Mouse (Mus musculus): ENCODE data around the gene Chrna7. TPM values are rescaled to one million over a fixed set of nuclear protein-coding genes. Genes with fewer than 3 reads are reported as not detected.
A peak's percentile ranks its signal among the peaks of the same experiment; 100 is the strongest.

Chrna7 gene
- polyA plus RNA-seq, 1 experiment from 2014 or later, result 4.5 TPM

DNA sequence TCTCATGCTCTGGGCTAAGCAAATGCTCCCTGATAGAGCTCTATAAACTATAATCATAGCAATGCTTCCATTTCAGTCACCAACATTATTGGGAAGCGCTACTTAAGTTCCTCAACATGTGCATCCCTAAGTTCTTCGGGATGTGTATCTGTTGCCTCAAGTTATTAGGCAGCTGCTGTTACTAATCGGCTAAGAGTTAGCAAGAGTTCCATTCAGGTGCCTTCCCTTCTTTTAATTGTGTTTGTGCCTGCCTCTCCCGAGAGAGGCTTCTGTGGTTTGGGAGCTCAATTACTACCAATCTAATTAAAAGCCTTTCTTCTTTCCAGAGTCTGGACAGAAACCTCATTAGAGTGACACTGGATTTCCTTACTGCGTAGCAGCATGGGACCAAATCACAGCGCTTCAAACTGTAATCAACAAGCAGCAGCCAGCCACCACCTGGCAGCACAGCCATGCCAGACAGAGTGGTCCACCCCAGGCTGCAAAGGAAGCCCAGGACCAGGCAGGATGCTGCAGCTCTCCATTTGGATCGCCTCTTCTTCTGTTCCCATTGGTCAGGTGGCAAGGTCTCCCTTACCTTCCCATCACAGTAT is 50.0 kb downstream of the Chrna7 start:
- peak; percentile 82 for ATAC-seq
- Histone ChIP-seq H3K4me2 (replicated peaks) (no peak overlapping the region), H3K36me3 (no peaks in the 10 kb centered on the region), H3K4me3 (replicated peaks) (no peak overlapping the region), H3K27ac (no peak overlapping the region), H3K4me1 (replicated peaks) (no peaks in the 10 kb centered on the region), H3K9me3 (no peaks in the 10 kb centered on the region), H3K9ac (replicated peaks) (no peak overlapping the region), H3K27me3 (no peaks in the 10 kb centered on the region)
- WGBS, result 36% methylated on average over 7 of the region's 7 CpGs

DNA sequence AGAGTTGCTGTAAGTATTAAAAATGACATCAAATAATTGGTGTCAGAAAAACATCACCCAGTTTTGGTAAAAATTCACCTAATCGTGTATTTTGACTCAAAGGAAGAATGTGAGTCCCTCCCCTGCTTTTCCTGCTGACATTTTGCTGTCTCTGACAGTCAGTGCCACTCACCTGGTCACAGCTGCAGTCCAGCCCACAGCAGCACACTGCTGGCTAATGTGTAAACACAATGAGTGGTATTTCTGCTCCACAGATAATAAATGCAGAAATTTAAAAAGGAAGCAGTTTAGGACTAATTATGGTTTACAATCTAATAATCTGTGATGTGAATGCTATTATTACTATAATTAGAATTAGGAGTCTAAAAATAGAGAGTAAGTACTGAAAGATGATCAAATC is 59.1 kb downstream of the Chrna7 start:
- Histone ChIP-seq H3K27ac (no peak overlapping the region), H3K4me1 (replicated peaks) (peaks cover 6% of the 10 kb centered on the region), H3K4me3 (replicated peaks) (no peak overlapping the region), H3K9me3 (no peaks in the 10 kb centered on the region), H3K9ac (replicated peaks) (no peak overlapping the region), H3K4me2 (replicated peaks) (no peak overlapping the region), H3K27me3 (no peaks in the 10 kb centered on the region), H3K36me3 (no peaks in the 10 kb centered on the region)
- ATAC-seq, result no peak
- 81% methylated on average over 1 of the region's 1 CpGs for WGBS

DNA sequence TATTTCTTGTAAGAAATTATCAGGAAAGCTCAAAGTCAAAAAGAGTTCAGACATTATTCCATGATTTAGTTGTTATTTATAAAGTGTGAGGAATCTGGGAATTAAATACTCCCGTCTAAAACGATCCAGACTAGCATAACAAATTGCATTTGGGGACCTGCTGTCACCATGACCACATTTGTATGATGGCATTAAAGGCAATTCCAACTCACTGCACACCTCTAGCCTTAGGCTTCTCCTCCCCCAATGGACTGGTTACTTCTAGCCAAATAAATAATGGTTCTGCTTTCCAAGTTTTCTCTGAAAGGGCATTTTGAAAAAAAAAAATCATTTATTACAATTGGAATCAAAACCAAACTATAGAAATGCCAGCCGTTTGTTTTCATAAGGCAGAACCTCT is 63.6 kb downstream of the Chrna7 start:
- no peaks in the 10 kb centered on the region for H3K9me3 ChIP-seq
- no peak overlapping the region for H3K27ac ChIP-seq
- H3K9ac ChIP-seq (replicated peaks), result no peak overlapping the region
- 76% methylated on average over 3 of the region's 3 CpGs for WGBS
- ATAC-seq, result no peak
- no peaks in the 10 kb centered on the region for H3K36me3 ChIP-seq
- H3K4me1 ChIP-seq (replicated peaks), result 0 out of 2 replicates have a peak, but pooled peaks cover 2% of the 10 kb centered on the region
- no peaks in the 10 kb centered on the region for H3K27me3 ChIP-seq
- no peak overlapping the region for H3K4me3 ChIP-seq (replicated peaks)
- H3K4me2 ChIP-seq (replicated peaks), result no peak overlapping the region

DNA sequence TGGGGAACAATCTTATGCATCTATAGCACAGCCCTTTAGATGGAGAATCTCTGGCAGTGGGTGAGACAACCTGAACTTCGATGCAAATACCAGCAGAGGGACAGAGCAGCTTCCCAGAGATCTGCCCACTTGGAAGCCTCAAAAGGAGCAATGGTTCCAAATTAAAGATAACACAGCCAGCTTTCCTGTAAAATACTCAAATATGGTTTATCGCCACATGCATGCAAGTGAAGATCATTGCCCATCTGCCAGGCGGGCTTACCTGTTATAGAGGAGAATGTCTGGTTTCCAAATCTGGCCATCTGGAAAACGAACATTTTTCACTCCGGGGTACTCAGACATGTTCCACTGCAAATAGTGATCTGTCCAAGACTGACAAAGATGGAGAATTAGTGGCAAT is 64.0 kb downstream of the Chrna7 start:
- Histone ChIP-seq H3K27ac (no peak overlapping the region), H3K36me3 (no peaks in the 10 kb centered on the region), H3K9ac (replicated peaks) (no peak overlapping the region), H3K4me3 (replicated peaks) (no peak overlapping the region), H3K27me3 (no peaks in the 10 kb centered on the region), H3K4me1 (replicated peaks) (no peaks in the 10 kb centered on the region), H3K9me3 (no peaks in the 10 kb centered on the region), H3K4me2 (replicated peaks) (no peak overlapping the region)
- ATAC-seq, result no peak
- 87% methylated on average over 5 of the region's 5 CpGs for WGBS

DNA sequence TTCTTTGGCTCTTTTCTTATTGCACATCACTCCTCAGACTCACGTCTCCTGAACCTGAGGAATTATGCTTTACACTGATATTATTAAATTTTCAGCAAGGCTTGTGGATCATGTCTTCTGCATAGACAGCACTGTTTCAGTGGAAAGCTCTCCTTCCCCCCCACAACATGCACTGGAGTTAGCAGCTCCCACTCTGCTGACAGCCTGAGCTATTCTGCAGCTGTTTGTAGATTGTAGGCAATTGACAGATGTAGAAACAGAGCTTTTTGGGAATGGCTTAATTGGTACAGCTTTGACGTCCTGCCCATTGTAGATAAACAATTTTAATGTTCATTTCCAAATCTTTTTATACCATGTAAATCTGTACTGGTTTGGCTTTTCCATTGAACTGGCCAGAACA is 89.8 kb downstream of the Chrna7 start:
- Histone ChIP-seq H3K36me3 (no peaks in the 10 kb centered on the region), H3K4me2 (replicated peaks) (no peak overlapping the region)
- ATAC-seq, result no peak

DNA sequence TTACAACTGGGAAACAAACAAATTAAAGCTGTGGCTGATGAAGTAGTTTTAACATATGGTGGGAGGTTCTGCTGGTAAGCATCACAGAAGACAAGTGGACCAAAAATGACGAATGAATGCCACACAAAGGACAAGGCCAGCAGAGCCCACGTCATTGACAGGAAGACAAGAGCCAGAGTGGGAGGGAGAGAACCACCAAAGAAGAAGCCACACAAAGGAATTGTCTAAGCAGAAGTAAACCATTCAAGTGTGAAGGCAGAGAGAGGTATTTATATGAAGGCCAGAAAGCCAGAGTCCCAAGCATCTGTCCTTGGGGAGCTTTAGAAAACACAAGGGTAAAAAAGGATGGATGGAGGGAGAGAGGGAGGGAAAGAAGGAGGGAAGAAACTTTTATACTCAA is 98.7 kb downstream of the Chrna7 start:
- no peak for ATAC-seq
- Histone ChIP-seq H3K36me3 (no peaks in the 10 kb centered on the region), H3K4me3 (replicated peaks) (no peak overlapping the region), H3K4me1 (replicated peaks) (no peaks in the 10 kb centered on the region), H3K9me3 (no peaks in the 10 kb centered on the region), H3K4me2 (replicated peaks) (no peak overlapping the region), H3K9ac (replicated peaks) (no peak overlapping the region), H3K27ac (no peak overlapping the region), H3K27me3 (no peaks in the 10 kb centered on the region)
- 5% methylated on average over 2 of the region's 2 CpGs for WGBS

More for the DNA sequence above, 89.8 kb downstream of the Chrna7 start:
- Histone ChIP-seq H3K27ac (no peak overlapping the region), H3K9me3 (no peaks in the 10 kb centered on the region), H3K4me3 (replicated peaks) (no peak overlapping the region), H3K27me3 (no peaks in the 10 kb centered on the region), H3K9ac (replicated peaks) (no peak overlapping the region), H3K4me1 (replicated peaks) (no peaks in the 10 kb centered on the region)
- 75% methylated on average over 2 of the region's 2 CpGs for WGBS

DNA sequence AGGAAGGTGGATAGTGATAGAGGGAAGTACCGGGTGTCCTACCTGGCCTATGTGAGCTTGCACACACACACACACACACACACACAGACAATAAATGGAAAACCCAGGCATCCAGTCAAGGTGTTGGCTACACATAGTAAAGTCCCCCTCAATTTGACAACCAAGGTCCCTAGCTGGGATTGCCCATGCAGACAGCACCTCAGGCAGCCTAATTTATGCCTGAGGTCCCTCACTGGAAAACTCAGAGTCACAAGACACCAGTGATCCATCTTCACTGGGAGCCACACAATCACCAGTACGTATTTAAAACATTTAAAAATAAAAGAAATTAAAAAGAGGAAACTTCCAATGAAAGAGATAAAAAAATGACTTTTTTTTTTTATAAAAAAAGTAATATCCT is 99.1 kb downstream of the Chrna7 start:
- H3K4me2 ChIP-seq (replicated peaks), result no peak overlapping the region
- H3K36me3 ChIP-seq, result no peaks in the 10 kb centered on the region
- no peaks in the 10 kb centered on the region for H3K27me3 ChIP-seq
- no peaks in the 10 kb centered on the region for H3K9me3 ChIP-seq
- no peak overlapping the region for H3K9ac ChIP-seq (replicated peaks)
- H3K27ac ChIP-seq, result no peak overlapping the region
- no peak for ATAC-seq
- H3K4me3 ChIP-seq (replicated peaks), result no peak overlapping the region
- H3K4me1 ChIP-seq (replicated peaks), result no peaks in the 10 kb centered on the region
- WGBS, result 81% methylated on average over 2 of the region's 2 CpGs

DNA sequence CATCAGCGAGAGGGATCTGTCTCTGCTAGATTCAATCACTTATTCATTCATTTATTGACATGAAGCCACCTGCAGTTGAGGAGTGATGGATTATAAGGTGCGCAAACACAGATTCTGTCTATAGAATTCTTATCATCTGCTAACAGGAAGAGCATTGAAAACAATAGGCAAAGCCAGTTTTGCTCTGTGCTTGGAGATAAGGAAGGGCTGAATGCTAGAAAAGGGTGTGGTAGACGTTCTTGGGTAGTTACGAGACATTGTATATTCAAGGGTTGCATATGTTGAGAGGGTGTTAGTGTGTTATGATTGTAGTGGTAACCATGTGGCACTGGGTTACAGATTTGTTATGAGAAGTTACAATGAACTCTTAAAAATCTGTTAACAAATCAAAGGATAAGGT is 103.0 kb downstream of the Chrna7 start:
- no peaks in the 10 kb centered on the region for H3K36me3 ChIP-seq
- no peaks in the 10 kb centered on the region for H3K9me3 ChIP-seq
- H3K4me2 ChIP-seq (replicated peaks), result no peak overlapping the region

DNA sequence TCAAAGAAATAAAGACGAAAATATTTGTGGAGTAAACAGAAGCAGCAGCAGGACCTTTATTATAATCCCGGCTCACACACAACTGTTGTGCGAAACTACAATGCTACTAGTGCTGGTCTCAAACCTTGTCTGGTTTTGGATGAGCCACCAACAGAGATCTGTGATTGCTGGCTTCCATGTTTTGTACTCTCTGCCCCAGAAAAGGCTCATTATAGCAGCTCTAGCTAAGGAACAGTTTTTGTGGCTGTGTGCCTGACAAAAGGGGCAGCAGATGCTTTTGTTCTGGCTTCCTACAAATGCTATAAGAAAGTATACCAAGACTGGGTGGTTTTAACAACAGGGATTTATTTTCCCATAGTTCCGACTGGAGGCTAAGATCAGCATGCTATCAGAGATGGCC is 126.4 kb downstream of the Chrna7 start:
- Histone ChIP-seq H3K9me3 (no peaks in the 10 kb centered on the region), H3K4me3 (replicated peaks) (no peak overlapping the region), H3K27ac (no peak overlapping the region), H3K4me1 (replicated peaks) (no peaks in the 10 kb centered on the region), H3K36me3 (no peaks in the 10 kb centered on the region), H3K27me3 (no peaks in the 10 kb centered on the region), H3K4me2 (replicated peaks) (no peak overlapping the region), H3K9ac (replicated peaks) (no peak overlapping the region)
- WGBS, result 90% methylated on average over 4 of the region's 4 CpGs
- no peak for ATAC-seq

More for the DNA sequence above, 103.0 kb downstream of the Chrna7 start:
- no peak overlapping the region for H3K9ac ChIP-seq (replicated peaks)
- no peak overlapping the region for H3K27ac ChIP-seq
- H3K4me1 ChIP-seq (replicated peaks), result no peaks in the 10 kb centered on the region
- H3K27me3 ChIP-seq, result no peaks in the 10 kb centered on the region
- WGBS, result 90% methylated on average over 4 of the region's 4 CpGs
- no peak overlapping the region for H3K4me3 ChIP-seq (replicated peaks)
- no peak for ATAC-seq

DNA sequence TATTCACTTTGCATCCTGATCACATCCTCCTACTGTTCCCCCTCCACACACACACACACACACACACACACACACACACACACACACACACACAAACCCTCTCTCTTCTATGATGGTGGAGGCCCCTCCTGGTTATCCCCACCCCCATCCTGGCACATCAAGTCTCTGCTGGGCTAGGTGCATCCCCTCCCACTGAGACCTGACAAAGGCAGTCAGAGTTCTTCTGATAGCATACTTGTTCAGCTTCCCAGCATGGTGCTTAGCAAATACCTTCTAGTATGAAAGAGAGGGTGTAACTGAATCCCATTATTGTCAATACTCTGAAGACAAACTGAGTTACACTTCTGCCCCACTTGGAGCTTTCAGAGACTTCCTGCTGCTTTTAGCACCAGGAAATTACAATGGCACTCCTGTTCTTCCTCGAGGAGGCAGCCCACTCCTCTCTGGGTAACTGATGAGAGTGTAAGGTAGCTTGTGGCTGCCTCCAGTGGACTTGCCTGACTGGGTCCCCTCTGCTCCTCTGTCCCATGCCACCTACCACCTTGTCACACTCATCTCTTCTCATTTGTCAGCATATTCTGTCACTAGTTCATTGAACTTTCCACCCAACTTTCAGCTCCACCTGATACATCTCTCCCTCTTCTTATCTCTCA is 127.9 kb downstream of the Chrna7 start:
- H3K27me3 ChIP-seq, result no peaks in the 10 kb centered on the region
- no peak overlapping the region for H3K27ac ChIP-seq
- ATAC-seq, result no peak; the same call in 1 of the 2 replicates

DNA sequence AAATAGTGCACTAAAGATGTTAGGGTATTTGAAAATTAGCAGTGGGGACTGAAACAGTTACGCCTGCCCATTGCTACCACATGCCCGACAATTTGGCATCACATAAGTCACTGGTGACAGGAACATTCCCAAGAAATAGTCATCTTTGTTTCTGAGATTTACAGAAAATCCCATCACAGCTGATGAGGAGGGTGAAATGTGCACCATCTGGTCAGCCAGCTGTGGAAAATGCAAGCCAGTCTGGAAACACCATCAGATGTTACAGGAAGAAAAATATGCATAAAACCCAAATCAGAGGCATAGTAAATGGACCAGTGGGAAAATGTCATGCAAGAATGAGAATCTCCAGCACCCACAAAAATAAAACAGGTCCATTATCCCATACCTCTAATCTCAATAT is 151.4 kb downstream of the Chrna7 start:
- H3K9ac ChIP-seq (replicated peaks), result no peak overlapping the region
- H3K4me2 ChIP-seq (replicated peaks), result no peak overlapping the region
- WGBS, result 94% methylated on average over 2 of the region's 2 CpGs
- H3K4me3 ChIP-seq (replicated peaks), result no peak overlapping the region
- no peaks in the 10 kb centered on the region for H3K27me3 ChIP-seq
- H3K36me3 ChIP-seq, result no peaks in the 10 kb centered on the region
- H3K27ac ChIP-seq, result no peak overlapping the region
- no peak for ATAC-seq
- H3K9me3 ChIP-seq, result no peaks in the 10 kb centered on the region
- H3K4me1 ChIP-seq (replicated peaks), result no peaks in the 10 kb centered on the region

More for the DNA sequence above, 127.9 kb downstream of the Chrna7 start:
- Histone ChIP-seq H3K9ac (replicated peaks) (no peak overlapping the region), H3K4me1 (replicated peaks) (no peaks in the 10 kb centered on the region), H3K36me3 (no peaks in the 10 kb centered on the region), H3K4me3 (replicated peaks) (no peak overlapping the region), H3K9me3 (no peaks in the 10 kb centered on the region), H3K4me2 (replicated peaks) (no peak overlapping the region)
- WGBS, result 0% methylated on average over 1 of the region's 1 CpGs

Measured in midbrain, embryonic 13.5 days (tissue).